Comparison of ENCODE assay signal across 8 mouse cellular contexts in genomic region chr7:97977463-97977862, GRCm38 (mm10). TPM values are rescaled to one million over a fixed set of nuclear protein-coding genes. Genes with fewer than 3 reads are reported as not detected.
A peak's percentile ranks its signal among the peaks of the same experiment; 100 is the strongest.
DNase-seq lines count a peak whose midpoint lies in the region; ATAC-seq and TF ChIP-seq lines count a peak whose summit lies in the region.
"Had no signal": no experiment of that assay in that cellular context is flagged by ENCODE, and none has a peak within 500 bp of the region (broad histone marks: within the 10 kb centered on the region; RNA-seq: fewer than 3 reads in every experiment).

No protein-coding gene starts in this region.

- H3K27ac ChIP-seq in lung, embryonic 16.5 days (ENCODE audit: low read length), result no peak overlapping the region

- no peak overlapping the region for H3K4me2 ChIP-seq in lung, embryonic 16.5 days (ENCODE audit: low read depth, low read length)

- DNase-seq in adrenal gland, adult 18-20 months (ENCODE audit: low spot score in 2 of 2), result peak; percentile 33 to 37
- DNase-seq in embryo, embryonic 9.5 days (ENCODE audit: extremely low spot score), result peak; percentile 20
- DNase-seq in heart, postnatal 14 days, result peak; percentile 47 to 59
- peak; percentile 50 to 76 for DNase-seq in layer of hippocampus, adult 18-20 months (ENCODE audit: low spot score in 2 of 2)
- DNase-seq in retina, postnatal 1 day, result peak; percentile 69

- ATAC-seq in lung, embryonic 16.5 days (ENCODE audit: low read depth), result peak; percentile 69; the same call in 1 of the 2 replicates

- peaks cover 21% of the 10 kb centered on the region for H3K4me1 ChIP-seq in E14TG2a.4 (replicated peaks; ENCODE audit: low read depth, low read length)
- H3K4me1 ChIP-seq in lung, embryonic 16.5 days (replicated peaks; ENCODE audit: control insufficient read depth, insufficient read depth, low read length), result no peaks in the 10 kb centered on the region

- 15% methylated on average over 1 of the region's 1 CpGs for WGBS in lung, embryonic 16.5 days

- no peaks in the 10 kb centered on the region for H3K27me3 ChIP-seq in E14TG2a.4 (ENCODE audit: insufficient read depth, low read length)
- H3K27me3 ChIP-seq in lung, embryonic 16.5 days (ENCODE audit: control insufficient read depth, insufficient read depth, low read depth, low read length), result no peaks in the 10 kb centered on the region

- TF ChIP-seq CTCF in E14TG2a.4 (conservative IDR thresholded peaks at IDR 0.05; ENCODE audit: low read length), result peak; percentile 86

- intact Hi-C loops in heart, postnatal 14 days (cut with DNase I), result loop anchor here (1.0 kb wide), 1 partner anchor 232 kb away; no protein-coding TSS in a partner anchor

- H3K9ac ChIP-seq in lung, embryonic 16.5 days (ENCODE audit: low read length), result no peak overlapping the region; the same call in 1 of the 2 replicates

- no peaks in the 10 kb centered on the region for H3K36me3 ChIP-seq in E14TG2a.4 (ENCODE audit: insufficient read depth, low read length)
- H3K36me3 ChIP-seq in lung, embryonic 16.5 days (ENCODE audit: control insufficient read depth, insufficient read depth, low read length), result no peaks in the 10 kb centered on the region

- H3K9me3 ChIP-seq in E14TG2a.4 (ENCODE audit: low read length), result no peaks in the 10 kb centered on the region
- H3K9me3 ChIP-seq in lung, embryonic 16.5 days (ENCODE audit: control insufficient read depth, low read length), result no peaks in the 10 kb centered on the region

- H3K4me3 ChIP-seq in E14TG2a.4 (replicated peaks; ENCODE audit: low read length), result no peak overlapping the region
- H3K4me3 ChIP-seq in lung, embryonic 16.5 days (ENCODE audit: low read length), result no peak overlapping the region

RNA-seq across cellular contexts. Expression of gene Gdpd4, which starts 57.7 kb away (rescaled TPM):
- total RNA-seq in adrenal gland, adult 18-20 months (2021), result not detected
- total RNA-seq in heart, postnatal 14 days (2021), result not detected
- total RNA-seq in layer of hippocampus, adult 18-20 months (2021), result not detected
- not detected in 2 replicates for polyA plus RNA-seq in lung, embryonic 16.5 days (2015; fragmentation: Nextera tagmentation; extraction: Ambion mirVana)
- polyA plus RNA-seq: liver, embryonic 16.5 days had no signal
